Mouse (Mus musculus) CH12.LX (cell line): ENCODE measurements at regions not wholly inside any gene's neighbourhood (a gene's known extent, or its start where the extent isn't known, plus 50 kb on each side); places are given as distances from the start of the nearest gene placed in this dataset.
A peak's percentile ranks its signal among the peaks of the same experiment; 100 is the strongest.

Source experiments
- DNase-seq: peaks from one replicate; pipeline ENCODE4 v3.0.0-alpha.2; 2013; ENCODE audit errors: extremely low read depth
- H3K27ac ChIP-seq: 2 replicates; pipeline ENCODE4 v1.5.1; 2012; ENCODE audit warnings: low read depth, mild to moderate bottlenecking, control low read depth, moderate library complexity; ENCODE audit not compliant: insufficient read depth
- H3K27me3 ChIP-seq: replicated peaks from 2 replicates; pipeline ENCODE3; 2012; ENCODE audit warnings: inconsistent platforms
- H3K36me3 ChIP-seq, 2 experiments: replicated peaks in 1 of 2; 2 replicates each; pipeline versions ENCODE3 to v1.6.1; 2012; ENCODE audit warnings: inconsistent platforms in 1 of 2, low read length in 1 of 2, mild to moderate bottlenecking in 1 of 2, mixed read lengths in 1 of 2, moderate library complexity in 1 of 2; ENCODE audit not compliant: control insufficient read depth in 1 of 2, insufficient read depth in 1 of 2
- H3K4me1 ChIP-seq, 2 experiments: 2 replicates each; pipeline ENCODE4 v1.6.1; 2012; ENCODE audit warnings: inconsistent platforms in 1 of 2, moderate library complexity in 1 of 2; ENCODE audit not compliant: insufficient read depth in 2 of 2, control insufficient read depth in 1 of 2
- H3K4me2 ChIP-seq: 2 replicates; pipeline ENCODE4 v1.6.1; 2012; ENCODE audit warnings: low read depth, mild to moderate bottlenecking, control low read depth; ENCODE audit not compliant: poor library complexity, insufficient read depth, severe bottlenecking
- H3K4me3 ChIP-seq, 3 experiments: fragments of 150-350 bp in 1 of 3; sonication (generic) in 1 of 3; replicated peaks in 1 of 3; 2 replicates each; pipeline versions ENCODE3 to v1.5.1; 2011 to 2012; ENCODE audit warnings: low read depth in 2 of 3, low read length in 2 of 3, mild to moderate bottlenecking in 2 of 3, moderate library complexity in 2 of 3, control low read depth in 1 of 3, improper control_type of control experiment in 1 of 3, inconsistent platforms in 1 of 3, mixed read lengths in 1 of 3; ENCODE audit not compliant: poor library complexity in 1 of 3
- H3K79me2 ChIP-seq: replicated peaks from 2 replicates; pipeline ENCODE4 v1.6.1; 2012; ENCODE audit warnings: mild to moderate bottlenecking, moderate library complexity; ENCODE audit not compliant: control insufficient read depth, poor library complexity, insufficient read depth, severe bottlenecking; ENCODE audit errors: extremely low read depth
- H3K9ac ChIP-seq: 2 replicates; pipeline ENCODE4 v1.6.1; 2012; ENCODE audit warnings: low read depth, mild to moderate bottlenecking, control low read depth, moderate library complexity; ENCODE audit not compliant: insufficient read depth
- H3K9me3 ChIP-seq: replicated peaks from 2 replicates; pipeline ENCODE3; 2012; ENCODE audit warnings: low read length, inconsistent platforms, mixed read lengths
- BHLHE40 ChIP-seq: IDR thresholded peaks from 2 replicates; pipeline ENCODE4 v1.6.1; 2011; ENCODE audit warnings: mild to moderate bottlenecking, low read depth, low read length, improper control_type of control experiment
- CHD1 ChIP-seq: IDR thresholded peaks from 2 replicates; pipeline ENCODE4 v1.6.1; 2012; ENCODE audit warnings: low read depth, low read length, improper control_type of control experiment, inconsistent platforms
- CHD2 ChIP-seq: IDR thresholded peaks from 2 replicates; pipeline ENCODE4 v1.6.1; 2011; ENCODE audit warnings: low read length, improper control_type of control experiment
- E2F4 ChIP-seq: IDR thresholded peaks from 2 replicates; pipeline ENCODE4 v1.6.1; 2011; ENCODE audit warnings: low read depth, low read length, improper control_type of control experiment; ENCODE audit not compliant: insufficient replicate concordance
- EP300 ChIP-seq: IDR thresholded peaks from 2 replicates; pipeline ENCODE4 v1.6.1; 2011; ENCODE audit warnings: low read length, improper control_type of control experiment
- ETS1 ChIP-seq: conservative IDR thresholded peaks from 2 replicates; pipeline ENCODE4 v1.6.1; 2012; ENCODE audit warnings: low read depth, mild to moderate bottlenecking, inconsistent platforms, low read length, improper control_type of control experiment, moderate library complexity
- GABPA ChIP-seq: IDR thresholded peaks from 2 replicates; pipeline ENCODE4 v1.6.1; 2012; ENCODE audit warnings: low read depth, low read length, improper control_type of control experiment, inconsistent platforms; ENCODE audit not compliant: insufficient replicate concordance
- HCFC1 ChIP-seq: IDR thresholded peaks from 2 replicates; pipeline ENCODE4 v1.6.1; 2012; ENCODE audit warnings: low read depth, mild to moderate bottlenecking, inconsistent platforms, low read length, improper control_type of control experiment
- KAT2A ChIP-seq: IDR thresholded peaks from 2 replicates; pipeline ENCODE4 v1.6.1; 2012; ENCODE audit warnings: low read length, improper control_type of control experiment, inconsistent platforms; ENCODE audit not compliant: insufficient replicate concordance
- MAX ChIP-seq: IDR thresholded peaks from 2 replicates; pipeline ENCODE4 v1.6.1; 2011; ENCODE audit warnings: low read length, improper control_type of control experiment
- MAZ ChIP-seq: IDR thresholded peaks from 2 replicates; pipeline ENCODE4 v1.6.1; 2012; ENCODE audit warnings: low read depth, mild to moderate bottlenecking, inconsistent platforms, low read length, improper control_type of control experiment, moderate library complexity
- MEF2A ChIP-seq: IDR thresholded peaks from 2 replicates; pipeline ENCODE4 v1.6.1; 2014; ENCODE audit warnings: low read depth, mild to moderate bottlenecking, inconsistent platforms, low read length, improper control_type of control experiment, borderline replicate concordance
- MXI1 ChIP-seq: IDR thresholded peaks from 2 replicates; pipeline ENCODE4 v1.6.1; 2011; ENCODE audit warnings: mild to moderate bottlenecking, low read depth, low read length, improper control_type of control experiment
- MYC ChIP-seq: IDR thresholded peaks from 2 replicates; pipeline ENCODE4 v1.6.1; 2011; ENCODE audit warnings: low read depth, mild to moderate bottlenecking, improper control_type of control experiment, low read length
- NELFE ChIP-seq: IDR thresholded peaks from 2 replicates; pipeline ENCODE4 v1.6.1; 2011; ENCODE audit warnings: low read depth, low read length, improper control_type of control experiment
- NRF1 ChIP-seq: IDR thresholded peaks from 2 replicates; pipeline ENCODE4 v1.6.1; 2014; ENCODE audit warnings: low read depth, mild to moderate bottlenecking, inconsistent platforms, low read length, improper control_type of control experiment, moderate library complexity
- PAX5 ChIP-seq: IDR thresholded peaks from 2 replicates; pipeline ENCODE4 v1.6.1; 2012; ENCODE audit warnings: low read length, inconsistent platforms, mixed read lengths
- POLR2A ChIP-seq: IDR thresholded peaks from 2 replicates; pipeline ENCODE4 v1.6.1; 2011; ENCODE audit warnings: low read depth, mild to moderate bottlenecking, improper control_type of control experiment, low read length
- POLR2AphosphoS2 ChIP-seq: IDR thresholded peaks from 2 replicates; pipeline ENCODE4 v1.6.1; 2011; ENCODE audit warnings: low read depth, low read length, improper control_type of control experiment
- RAD21 ChIP-seq: IDR thresholded peaks from 2 replicates; pipeline ENCODE4 v1.6.1; 2011; ENCODE audit warnings: low read depth, mild to moderate bottlenecking, low read length, improper control_type of control experiment, moderate library complexity
- SIN3A ChIP-seq: IDR thresholded peaks from 2 replicates; pipeline ENCODE4 v1.6.1; 2012; ENCODE audit warnings: low read length, improper control_type of control experiment, inconsistent platforms
- SMC3 ChIP-seq: IDR thresholded peaks from 2 replicates; pipeline ENCODE4 v1.6.1; 2011; ENCODE audit warnings: low read depth, low read length, improper control_type of control experiment
- TBP ChIP-seq: conservative IDR thresholded peaks from 2 replicates; pipeline ENCODE4 v1.6.1; 2011; ENCODE audit warnings: low read depth, low read length, improper control_type of control experiment
- TCF12 ChIP-seq: IDR thresholded peaks from 2 replicates; pipeline ENCODE4 v1.6.1; 2014; ENCODE audit warnings: low read depth, mild to moderate bottlenecking, inconsistent platforms, low read length, improper control_type of control experiment
- UBTF ChIP-seq: IDR thresholded peaks from 2 replicates; pipeline ENCODE4 v1.6.1; 2012; ENCODE audit warnings: low read depth, mild to moderate bottlenecking, inconsistent platforms, low read length, improper control_type of control experiment, moderate library complexity
- USF1 ChIP-seq: IDR thresholded peaks from 2 replicates; pipeline ENCODE4 v1.6.1; 2014; ENCODE audit warnings: low read depth, mild to moderate bottlenecking, inconsistent platforms, low read length, improper control_type of control experiment
- USF2 ChIP-seq: conservative IDR thresholded peaks from 2 replicates; pipeline ENCODE4 v1.6.1; 2011; ENCODE audit warnings: low read depth, low read length, improper control_type of control experiment
- ZC3H11A ChIP-seq: IDR thresholded peaks from 2 replicates; pipeline ENCODE4 v1.6.1; 2012; ENCODE audit warnings: low read depth, mild to moderate bottlenecking, inconsistent platforms, low read length, improper control_type of control experiment
- ZKSCAN1 ChIP-seq: IDR thresholded peaks from 2 replicates; pipeline ENCODE4 v1.6.1; 2012; ENCODE audit warnings: low read depth, inconsistent platforms, low read length, improper control_type of control experiment, borderline replicate concordance
- ZNF384 ChIP-seq: IDR thresholded peaks from 2 replicates; pipeline ENCODE4 v1.6.1; 2012; ENCODE audit warnings: low read depth, low read length, improper control_type of control experiment, inconsistent platforms
- dilution Hi-C: fragments of 300-500 bp; cut with MboI; formaldehyde crosslinking; loops from 2 replicates; pipeline ENCODE4 v1.14.3; 2020; ENCODE audit warnings: low sequenced_read_pairs; ENCODE audit not compliant: extremely low pct_unique_long_range_greater_than_20kb, extremely low pct_ligation_motif_present
- in situ Hi-C: fragments of 300-500 bp; cut with MboI; formaldehyde crosslinking; loops from 3 replicates; pipeline ENCODE4 v1.14.3; 2019; ENCODE audit warnings: low sequenced_read_pairs, low pct_ligation_motif_present, low pct_unique_long_range_greater_than_20kb, mixed read lengths

- H3K9ac ChIP-seq: no peak overlapping the region
- in situ Hi-C loops: loop anchor here (25.0 kb wide), 1 partner anchor 169 kb away; no protein-coding TSS in a partner anchor
- TF ChIP-seq NELFE (no peak), GABPA (no peak), USF1 (no peak), MAZ (no peak), ETS1 (no peak), TBP (no peak), BHLHE40 (no peak), SMC3 (no peak), RAD21 (no peak), MEF2A (no peak), MXI1 (no peak), USF2 (no peak), CHD2 (no peak), UBTF (no peak)
- TF ChIP-seq, all 38 proteins: peak for 0
- H3K9me3 ChIP-seq: peaks cover 4% of the 10 kb centered on the region
- H3K4me1 ChIP-seq: peaks cover 3 to 11% of the 10 kb centered on the region in 2 experiments
- DNase-seq: no peak
- no peak overlapping the region for H3K27ac ChIP-seq
- no peaks in the 10 kb centered on the region for H3K79me2 ChIP-seq
- no peak overlapping the region for H3K4me3 ChIP-seq
- dilution Hi-C loops: no loop called here
- no peak overlapping the region for H3K4me2 ChIP-seq
- no peaks in the 10 kb centered on the region for H3K36me3 ChIP-seq
- H3K27me3 ChIP-seq: no peaks in the 10 kb centered on the region
Measured at GRCm38 (mm10) chr13:42617844-42618243, 62.6 kb upstream of the Phactr1 start.

GRCm38 (mm10) chr13:42619555-42620280 lies 60.7 kb upstream of the Phactr1 start:
- no peak overlapping the region for H3K27ac ChIP-seq
- TF ChIP-seq POLR2AphosphoS2 (no peak), E2F4 (no peak), CHD2 (no peak), TBP (no peak), SIN3A (no peak; the same call in 1 of the 2 replicates), SMC3 (no peak), ZNF384 (no peak), BHLHE40 (peak; percentile 68), GABPA (no peak), NRF1 (no peak), PAX5 (no peak), UBTF (no peak), EP300 (no peak), ZKSCAN1 (no peak), ZC3H11A (no peak), HCFC1 (no peak), MYC (no peak), TCF12 (no peak), POLR2A (no peak), USF1 (peak; percentile 78), KAT2A (no peak), ETS1 (no peak), MAX (peak; percentile 85), MXI1 (no peak), USF2 (peak; percentile 96), CHD1 (no peak)
- no peak overlapping the region for H3K4me2 ChIP-seq
- H3K36me3 ChIP-seq: no peaks in the 10 kb centered on the region
- DNase-seq: peak; percentile 54
- H3K4me1 ChIP-seq: peaks cover 3 to 11% of the 10 kb centered on the region in 2 experiments
- peaks cover 4% of the 10 kb centered on the region for H3K9me3 ChIP-seq
- H3K9ac ChIP-seq: no peak overlapping the region
- dilution Hi-C loops (no loop called here), in situ Hi-C loops (loop anchor here (25.0 kb wide), 1 partner anchor 168 kb away; no protein-coding TSS in a partner anchor)
- H3K4me3 ChIP-seq: no peak overlapping the region
- H3K79me2 ChIP-seq: no peaks in the 10 kb centered on the region
- H3K27me3 ChIP-seq: no peaks in the 10 kb centered on the region
